Mouse (Mus musculus): ENCODE results near the gene Abhd13. TPM values are rescaled to one million over a fixed set of nuclear protein-coding genes. Genes with fewer than 3 reads are reported as not detected.

The Abhd13 gene
- polyA plus RNA-seq (2015; fragmentation: Nextera tagmentation; extraction: Ambion mirVana), result 13.0 and 13.2 TPM in 2 replicates

DNA sequence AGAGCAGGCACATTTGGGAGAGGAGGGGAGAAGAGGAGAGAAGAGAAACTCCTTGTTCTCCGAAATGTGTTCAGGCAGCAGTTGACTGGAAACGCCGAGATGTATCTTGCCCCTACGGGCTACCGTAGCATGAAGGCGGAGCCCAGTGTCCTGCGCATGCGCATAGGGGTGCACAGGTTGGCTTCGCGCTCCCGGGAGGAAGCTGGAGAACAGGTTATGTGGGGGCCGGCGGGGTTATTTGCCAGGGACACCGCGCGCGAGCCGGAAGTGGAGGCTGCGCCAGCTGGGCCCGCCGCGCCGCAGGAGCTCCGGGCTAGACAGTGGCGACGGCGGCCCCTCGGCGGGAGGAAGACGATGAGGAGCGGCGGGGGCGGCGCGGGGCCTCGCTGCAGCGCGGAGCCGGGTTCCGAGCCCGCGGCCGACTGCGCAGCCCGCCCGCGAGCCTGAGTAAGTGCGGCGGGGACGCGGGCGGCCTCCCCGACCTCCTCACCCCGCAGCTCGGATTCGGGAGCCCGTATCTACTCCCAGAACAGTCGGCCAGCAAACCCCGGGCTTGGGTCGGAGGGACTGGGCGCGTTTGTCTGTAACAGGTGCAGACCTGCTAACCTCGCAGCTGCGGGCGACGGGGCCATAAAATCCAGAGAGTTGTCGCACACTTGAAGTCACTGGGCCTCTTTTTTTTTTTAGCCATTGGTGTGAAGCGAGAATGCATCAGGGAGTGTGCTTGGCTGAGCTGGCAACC is at the start of gene Abhd13, which contains the start of gene Lig4:
Gene Abhd13, plus strand, starts transcription at position 135 of the 742 bp plus-strand sequence.
Gene Lig4, minus strand, starts transcription at position 114 of the 742 bp plus-strand sequence.
- peak within 1 kb of the TSS; percentile 94 for H3K27ac ChIP-seq (replicated peaks)
- peaks cover 8% of the 10 kb centered on the region for H3K4me1 ChIP-seq (replicated peaks; ENCODE audit: control insufficient read depth, insufficient read depth)
- H3K4me3 ChIP-seq (ENCODE audit: low read depth, low read length), result peak within 1 kb of the TSS; percentile 96
- ATAC-seq (ENCODE audit: low FRiP score, low TSS enrichment) (peak; percentile 82), DNase-seq (ENCODE audit: low spot score) (peak; percentile 99)
- H3K9ac ChIP-seq (ENCODE audit: low read length), result peak within 1 kb of the TSS; percentile 96
- TF ChIP-seq EP300 (optimal IDR thresholded peaks at IDR 0.05) (no peak), CTCF (IDR thresholded peaks at IDR 0.05; ENCODE audit: low read depth) (no peak)
- WGBS, result under 1% methylated on average over 67 of the region's 68 CpGs
- peak within 1 kb of the TSS; percentile 73 for H3K4me2 ChIP-seq (replicated peaks; ENCODE audit: low read depth)
- no peaks in the 10 kb centered on the region for H3K27me3 ChIP-seq (ENCODE audit: control insufficient read depth, insufficient read depth, low read length)
- H3K9me3 ChIP-seq (ENCODE audit: control insufficient read depth, low read length), result no peaks in the 10 kb centered on the region
- H3K36me3 ChIP-seq (ENCODE audit: control insufficient read depth, insufficient read depth, low read length), result peaks cover 5% of the 10 kb centered on the region; the same call in 1 of the 2 replicates

GRCm38 (mm10) chr8:9929746-9930445 is 47.6 kb upstream of the Abhd13 start:
- DNase-seq (ENCODE audit: low spot score) (no peak), ATAC-seq (ENCODE audit: low FRiP score, low TSS enrichment) (no peak)
- WGBS, result 62% methylated on average over 14 of the region's 14 CpGs
- Histone ChIP-seq H3K4me2 (replicated peaks; ENCODE audit: low read depth) (no peak overlapping the region), H3K27me3 (ENCODE audit: control insufficient read depth, insufficient read depth, low read length) (no peaks in the 10 kb centered on the region), H3K4me1 (replicated peaks; ENCODE audit: control insufficient read depth, insufficient read depth) (no peaks in the 10 kb centered on the region), H3K27ac (replicated peaks) (no peak overlapping the region), H3K9ac (ENCODE audit: low read length) (no peak overlapping the region), H3K36me3 (ENCODE audit: control insufficient read depth, insufficient read depth, low read length) (no peaks in the 10 kb centered on the region), H3K4me3 (ENCODE audit: low read depth, low read length) (no peak overlapping the region), H3K9me3 (ENCODE audit: control insufficient read depth, low read length) (no peaks in the 10 kb centered on the region)
- TF ChIP-seq EP300 (optimal IDR thresholded peaks at IDR 0.05) (no peak), CTCF (IDR thresholded peaks at IDR 0.05; ENCODE audit: low read depth) (no peak)

- no peak overlapping the region for H3K27ac ChIP-seq (replicated peaks)
- no peaks in the 10 kb centered on the region for H3K4me1 ChIP-seq (replicated peaks; ENCODE audit: control insufficient read depth, insufficient read depth)
- no peaks in the 10 kb centered on the region for H3K27me3 ChIP-seq (ENCODE audit: control insufficient read depth, insufficient read depth, low read length)
- no peak overlapping the region for H3K4me3 ChIP-seq (ENCODE audit: low read depth, low read length)
- TF ChIP-seq EP300 (optimal IDR thresholded peaks at IDR 0.05), result no peak
- TF ChIP-seq CTCF (IDR thresholded peaks at IDR 0.05; ENCODE audit: low read depth), result no peak
- H3K36me3 ChIP-seq (ENCODE audit: control insufficient read depth, insufficient read depth, low read length), result no peaks in the 10 kb centered on the region
- DNase-seq (ENCODE audit: low spot score) (no peak), ATAC-seq (ENCODE audit: low FRiP score, low TSS enrichment) (no peak)
- no peaks in the 10 kb centered on the region for H3K9me3 ChIP-seq (ENCODE audit: control insufficient read depth, low read length)
- H3K4me2 ChIP-seq (replicated peaks; ENCODE audit: low read depth), result no peak overlapping the region
- H3K9ac ChIP-seq (ENCODE audit: low read length), result no peak overlapping the region
These were observed 44.8 kb upstream of the Abhd13 start for GRCm38 (mm10) chr8:9932711-9933110.

DNA sequence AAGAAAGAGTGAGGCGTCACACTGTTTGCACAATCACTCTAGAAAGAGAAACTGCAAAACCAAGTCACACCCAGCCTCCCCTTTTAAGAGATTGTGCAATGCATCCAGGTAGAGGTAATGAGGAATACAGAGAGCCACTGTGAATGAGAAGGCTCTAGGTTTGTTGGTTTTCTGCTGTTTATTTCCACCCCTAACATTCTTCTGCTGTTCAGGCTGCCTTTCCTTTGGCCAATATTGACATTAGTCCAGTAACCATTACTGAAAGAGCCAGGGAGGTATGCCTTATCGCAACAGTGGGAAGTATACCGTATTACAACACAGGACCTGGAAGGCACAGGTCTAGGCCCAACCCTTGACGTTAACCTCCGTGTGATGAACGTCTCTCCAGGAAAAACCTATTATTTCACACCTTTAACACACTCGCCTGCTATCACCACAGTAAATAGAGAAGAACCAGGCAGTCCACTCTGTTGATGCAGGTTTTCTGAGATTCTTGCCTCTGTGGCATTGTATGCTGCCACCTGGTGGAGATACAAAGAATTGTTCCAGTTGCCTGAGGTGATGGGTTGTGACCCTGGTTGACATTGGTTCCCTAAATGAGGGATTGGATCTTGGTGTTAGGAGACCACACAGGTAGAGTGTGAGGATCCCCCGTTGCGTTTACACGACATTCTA is 42.5 kb upstream of the Abhd13 start:
- TF ChIP-seq CTCF (IDR thresholded peaks at IDR 0.05; ENCODE audit: low read depth) (peak; percentile 92), EP300 (optimal IDR thresholded peaks at IDR 0.05) (no peak)
- Histone ChIP-seq H3K4me2 (replicated peaks; ENCODE audit: low read depth) (no peak overlapping the region), H3K36me3 (ENCODE audit: control insufficient read depth, insufficient read depth, low read length) (no peaks in the 10 kb centered on the region), H3K4me1 (replicated peaks; ENCODE audit: control insufficient read depth, insufficient read depth) (no peaks in the 10 kb centered on the region), H3K4me3 (ENCODE audit: low read depth, low read length) (no peak overlapping the region), H3K27ac (replicated peaks) (no peak overlapping the region), H3K9me3 (ENCODE audit: control insufficient read depth, low read length) (no peaks in the 10 kb centered on the region), H3K9ac (ENCODE audit: low read length) (no peak overlapping the region), H3K27me3 (ENCODE audit: control insufficient read depth, insufficient read depth, low read length) (no peaks in the 10 kb centered on the region)
- DNase-seq (ENCODE audit: low spot score) (peak; percentile 74), ATAC-seq (ENCODE audit: low FRiP score, low TSS enrichment) (peak; percentile 100)
- 17% methylated on average over 10 of the region's 10 CpGs for WGBS

DNA sequence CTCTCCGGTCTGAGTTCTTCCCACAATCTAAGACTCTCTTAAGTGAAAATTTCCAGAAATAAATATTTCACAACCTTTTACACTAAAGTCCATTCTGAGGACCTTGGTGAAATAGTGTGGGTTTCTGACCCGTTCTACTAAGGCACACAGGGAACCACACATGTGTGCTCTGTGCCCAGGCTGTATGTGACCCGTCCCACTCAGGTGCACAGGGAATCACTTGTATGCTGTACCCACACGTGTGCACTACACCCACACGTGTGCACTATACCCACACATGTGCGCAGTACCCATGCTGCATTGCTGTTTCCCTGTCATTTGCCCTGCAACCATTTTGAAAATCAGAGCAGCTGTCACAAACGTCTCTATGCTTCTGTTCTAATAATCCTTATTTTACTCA is 41.9 kb upstream of the Abhd13 start:
- no peaks in the 10 kb centered on the region for H3K4me1 ChIP-seq (replicated peaks; ENCODE audit: control insufficient read depth, insufficient read depth)
- no peak overlapping the region for H3K4me2 ChIP-seq (replicated peaks; ENCODE audit: low read depth)
- 0 out of 2 replicates have a peak overlapping the region, but pooled peaks have one; percentile 14 for H3K27ac ChIP-seq (replicated peaks)
- no peak for DNase-seq (ENCODE audit: low spot score)
- H3K9ac ChIP-seq (ENCODE audit: low read length), result no peak overlapping the region
- TF ChIP-seq CTCF (IDR thresholded peaks at IDR 0.05; ENCODE audit: low read depth), result no peak
- TF ChIP-seq EP300 (optimal IDR thresholded peaks at IDR 0.05), result no peak
- 64% methylated on average over 7 of the region's 7 CpGs for WGBS
- no peak overlapping the region for H3K4me3 ChIP-seq (ENCODE audit: low read depth, low read length)
- no peaks in the 10 kb centered on the region for H3K27me3 ChIP-seq (ENCODE audit: control insufficient read depth, insufficient read depth, low read length)
- no peaks in the 10 kb centered on the region for H3K9me3 ChIP-seq (ENCODE audit: control insufficient read depth, low read length)
- no peaks in the 10 kb centered on the region for H3K36me3 ChIP-seq (ENCODE audit: control insufficient read depth, insufficient read depth, low read length)
- no peak for ATAC-seq (ENCODE audit: low FRiP score, low TSS enrichment)

Measured in stomach, postnatal 0 days (tissue).